Mouse (Mus musculus) neural tube, embryonic 11.5 days (tissue): ENCODE data around the gene Spop. TPM values are rescaled to one million over a fixed set of nuclear protein-coding genes. Genes with fewer than 3 reads are reported as not detected.

Experiments
- ATAC-seq: fragments of 200-750 bp; cut with Nextera tagmentation; 2 replicates; pipeline ENCODE4 v1.8.0; 2017; ENCODE audit warnings: moderate number of reproducible peaks, mild to moderate bottlenecking, moderate TSS enrichment, moderate library complexity; ENCODE audit not compliant: insufficient read depth, low FRiP score, low TSS enrichment
- DNase-seq: peaks from one replicate; pipeline ENCODE4 v3.0.0-alpha.2; 2015; ENCODE audit warnings: low spot score
- H3K27ac ChIP-seq: fragments of 300-500 bp; sonication (generic); 2 replicates; pipeline ENCODE4 v1.5.1; 2014; ENCODE audit warnings: low read depth, mild to moderate bottlenecking, low read length
- H3K27me3 ChIP-seq: fragments of 300-500 bp; sonication (generic); 2 replicates; pipeline ENCODE4 v1.6.1; 2014; ENCODE audit warnings: mild to moderate bottlenecking, low read length, mixed read lengths; ENCODE audit not compliant: control insufficient read depth, insufficient read depth
- H3K36me3 ChIP-seq: fragments of 300-500 bp; sonication (generic); 2 replicates; pipeline ENCODE4 v1.6.1; 2014; ENCODE audit warnings: mild to moderate bottlenecking, low read length, moderate library complexity, mixed read lengths; ENCODE audit not compliant: control insufficient read depth, insufficient read depth
- H3K4me1 ChIP-seq: fragments of 300-500 bp; sonication (generic); 2 replicates; pipeline ENCODE4 v1.6.1; 2014; ENCODE audit warnings: low read length, mixed read lengths; ENCODE audit not compliant: control insufficient read depth, insufficient read depth
- H3K4me2 ChIP-seq: fragments of 300-500 bp; sonication (generic); 2 replicates; pipeline ENCODE4 v1.6.1; 2014; ENCODE audit warnings: low read depth, mild to moderate bottlenecking, moderate library complexity
- H3K4me3 ChIP-seq: fragments of 300-500 bp; sonication (generic); 2 replicates; pipeline ENCODE4 v1.5.1; 2014; ENCODE audit warnings: low read depth, low read length
- H3K9ac ChIP-seq: fragments of 300-500 bp; sonication (generic); 2 replicates; pipeline ENCODE4 v1.6.1; 2014; ENCODE audit warnings: mild to moderate bottlenecking, low read length
- H3K9me3 ChIP-seq: fragments of 300-500 bp; sonication (generic); 2 replicates; pipeline ENCODE4 v1.6.1; 2016; ENCODE audit warnings: low read length; ENCODE audit not compliant: control insufficient read depth
- WGBS: fragments of 180-500 bp; shearing (Covaris S2); extraction: QIAGEN DNeasy Blood & Tissue Kit; methylation state at CpG from one replicate; pipeline ENCODE4 v1.1.7; 2014; 5-methylcytosine and 5-hydroxymethylcytosine counted together
- polyA plus RNA-seq: library from polyadenylated mRNA; unstranded; fragments of >200 nt; fragmentation: Nextera tagmentation; extraction: Ambion mirVana; gene quantifications from 2 replicates; pipeline ENCODE4 v1.2.1, GENCODE M21; 2014

Spop gene
- polyA plus RNA-seq: 132 and 137 TPM in 2 replicates

DNA sequence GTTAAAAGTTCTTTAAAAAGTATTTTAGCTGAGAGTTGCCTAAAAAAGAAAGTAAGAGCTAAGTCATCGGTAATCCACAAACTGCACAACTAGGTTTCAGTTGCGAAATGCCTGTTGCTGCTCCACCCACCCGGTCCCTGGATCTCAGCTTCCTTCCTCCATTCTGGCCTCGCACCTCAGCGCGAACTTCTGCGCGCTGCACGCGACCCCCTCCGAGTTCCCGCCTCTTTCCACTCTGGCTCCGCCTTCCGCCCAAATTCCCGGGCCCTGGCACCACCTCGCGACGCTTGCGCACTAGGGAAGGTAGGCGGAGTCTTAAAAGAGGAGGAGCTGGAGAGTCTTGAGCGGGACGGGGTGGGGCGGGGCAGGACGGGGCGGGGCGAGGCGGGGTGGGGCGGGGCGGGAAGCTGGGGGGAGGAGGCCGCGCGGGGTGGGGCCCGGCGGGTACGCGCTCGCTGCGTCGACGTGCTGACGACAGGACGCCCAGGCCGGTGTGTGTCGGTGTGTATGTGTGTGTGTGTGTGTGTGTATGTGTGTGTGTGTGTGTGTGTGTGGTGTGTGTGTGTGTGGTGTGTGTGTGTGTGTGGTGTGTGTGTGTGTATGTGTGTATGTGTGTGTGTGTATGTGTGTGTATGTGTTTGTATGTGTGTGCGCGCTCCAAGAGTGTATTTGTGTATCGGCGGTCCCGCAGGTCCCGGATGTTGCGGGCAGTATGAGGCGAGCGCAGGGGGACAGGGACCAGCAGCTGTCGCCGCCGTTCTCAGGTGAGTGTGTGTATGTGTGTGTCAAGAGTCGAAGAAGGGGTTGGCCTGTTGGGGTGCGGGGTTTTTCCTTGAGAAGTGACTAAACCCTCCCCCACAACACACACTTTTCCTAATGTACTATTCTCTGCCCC is at the start of gene Spop:
Gene Spop, plus strand, starts transcription at position 440 of the 895 bp plus-strand sequence.
- H3K4me3 ChIP-seq: peak within 1 kb of the TSS; percentile 57
- ATAC-seq (peak; percentile 78), DNase-seq (peak; percentile 94)
- H3K9ac ChIP-seq: peak within 1 kb of the TSS; percentile 71
- H3K36me3 ChIP-seq: no peaks in the 10 kb centered on the region
- WGBS: 2% methylated on average over 55 of the region's 58 CpGs
- peak within 1 kb of the TSS; percentile 85 for H3K27ac ChIP-seq
- H3K4me1 ChIP-seq: peaks cover 10% of the 10 kb centered on the region
- H3K9me3 ChIP-seq: no peaks in the 10 kb centered on the region
- no peaks in the 10 kb centered on the region for H3K27me3 ChIP-seq
- peak within 1 kb of the TSS; percentile 74 for H3K4me2 ChIP-seq

DNA sequence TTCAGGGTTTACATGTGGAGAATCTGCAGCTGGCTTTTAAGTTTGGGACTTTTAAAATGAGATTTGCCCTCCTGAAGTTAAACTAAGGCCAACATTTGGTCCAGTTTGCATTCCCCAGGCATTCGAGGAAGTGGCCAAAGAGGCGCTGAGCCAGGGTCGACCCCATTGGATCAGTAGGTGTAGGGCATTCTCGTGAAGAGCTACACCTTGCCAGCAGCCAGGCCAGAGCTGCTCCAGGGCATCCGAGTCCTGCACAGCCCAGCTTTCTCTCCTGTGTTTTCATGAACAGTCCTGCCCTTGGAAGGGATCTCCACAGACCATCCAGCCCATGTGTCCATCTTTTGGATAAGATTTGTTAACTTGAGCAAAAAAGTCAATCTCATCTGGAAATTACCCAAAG is 49.5 kb upstream of the Spop start:
- no peak overlapping the region for H3K4me2 ChIP-seq
- no peak for ATAC-seq
- H3K36me3 ChIP-seq: no peaks in the 10 kb centered on the region
- no peak overlapping the region for H3K9ac ChIP-seq
- H3K4me1 ChIP-seq: no peaks in the 10 kb centered on the region
- no peak for DNase-seq
- no peaks in the 10 kb centered on the region for H3K9me3 ChIP-seq
- no peak overlapping the region for H3K4me3 ChIP-seq
- 93% methylated on average over 5 of the region's 5 CpGs for WGBS
- no peak overlapping the region for H3K27ac ChIP-seq
- H3K27me3 ChIP-seq: no peaks in the 10 kb centered on the region

DNA sequence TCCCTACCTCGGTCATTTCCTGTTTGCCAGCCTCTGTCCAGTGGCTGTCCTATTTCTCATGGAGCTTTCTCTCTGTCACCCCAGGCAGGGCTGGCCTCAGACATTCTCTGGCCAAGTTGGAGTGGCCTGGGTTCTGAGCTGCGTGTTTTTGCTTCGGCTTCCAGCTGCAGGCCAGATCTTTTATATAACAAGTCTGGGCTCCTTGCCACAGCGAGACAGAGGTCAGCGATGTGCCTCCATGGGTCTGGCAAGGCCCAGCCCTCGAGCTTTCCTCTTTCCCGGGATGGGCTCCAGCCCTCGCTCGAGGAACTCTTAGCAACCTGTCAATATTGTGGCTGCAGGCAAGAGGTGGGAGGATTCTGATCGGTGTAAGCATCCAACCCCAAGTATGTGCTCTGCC is 48.3 kb upstream of the Spop start:
- Histone ChIP-seq H3K9me3 (no peaks in the 10 kb centered on the region), H3K27ac (no peak overlapping the region), H3K4me1 (no peaks in the 10 kb centered on the region), H3K36me3 (no peaks in the 10 kb centered on the region), H3K4me2 (no peak overlapping the region), H3K4me3 (no peak overlapping the region), H3K27me3 (no peaks in the 10 kb centered on the region), H3K9ac (no peak overlapping the region)
- WGBS: 95% methylated on average over 10 of the region's 10 CpGs
- DNase-seq (no peak), ATAC-seq (no peak)

DNA sequence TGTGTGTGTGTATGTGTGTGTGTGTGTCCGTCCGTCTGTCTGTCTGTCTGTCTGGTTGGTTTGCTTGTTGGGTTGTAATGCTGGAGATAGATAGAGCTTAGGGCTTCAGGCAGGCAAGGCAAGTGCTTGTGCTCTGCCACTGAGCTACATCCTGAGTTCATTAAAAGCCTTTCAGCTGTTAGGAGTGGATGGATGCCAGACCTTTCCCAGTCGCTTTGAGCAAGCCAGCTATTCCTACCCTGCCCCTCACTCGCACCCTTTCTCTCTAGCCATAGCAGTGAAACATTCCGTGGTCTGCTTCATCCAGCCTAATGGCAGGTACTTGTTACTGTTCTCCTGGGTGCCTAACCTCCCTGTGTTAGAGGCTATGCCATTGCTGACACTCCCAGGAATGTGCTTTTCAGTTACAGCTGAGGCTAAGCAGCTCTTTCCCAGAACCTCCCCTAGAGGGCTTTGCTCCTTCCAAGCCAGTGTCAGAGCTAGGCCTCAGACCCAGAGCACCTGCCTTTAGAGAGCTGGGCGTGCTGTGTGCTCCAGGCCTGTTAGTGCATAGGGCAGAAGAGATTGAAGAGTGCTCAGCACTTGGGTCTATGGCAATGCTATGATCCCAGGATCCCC is 47.5 kb upstream of the Spop start:
- 86% methylated on average over 6 of the region's 6 CpGs for WGBS
- Histone ChIP-seq H3K4me3 (no peak overlapping the region), H3K9me3 (no peaks in the 10 kb centered on the region), H3K9ac (no peak overlapping the region), H3K27me3 (no peaks in the 10 kb centered on the region), H3K4me1 (no peaks in the 10 kb centered on the region), H3K27ac (no peak overlapping the region), H3K36me3 (no peaks in the 10 kb centered on the region), H3K4me2 (no peak overlapping the region)
- ATAC-seq: no peak
- DNase-seq: no peak

DNA sequence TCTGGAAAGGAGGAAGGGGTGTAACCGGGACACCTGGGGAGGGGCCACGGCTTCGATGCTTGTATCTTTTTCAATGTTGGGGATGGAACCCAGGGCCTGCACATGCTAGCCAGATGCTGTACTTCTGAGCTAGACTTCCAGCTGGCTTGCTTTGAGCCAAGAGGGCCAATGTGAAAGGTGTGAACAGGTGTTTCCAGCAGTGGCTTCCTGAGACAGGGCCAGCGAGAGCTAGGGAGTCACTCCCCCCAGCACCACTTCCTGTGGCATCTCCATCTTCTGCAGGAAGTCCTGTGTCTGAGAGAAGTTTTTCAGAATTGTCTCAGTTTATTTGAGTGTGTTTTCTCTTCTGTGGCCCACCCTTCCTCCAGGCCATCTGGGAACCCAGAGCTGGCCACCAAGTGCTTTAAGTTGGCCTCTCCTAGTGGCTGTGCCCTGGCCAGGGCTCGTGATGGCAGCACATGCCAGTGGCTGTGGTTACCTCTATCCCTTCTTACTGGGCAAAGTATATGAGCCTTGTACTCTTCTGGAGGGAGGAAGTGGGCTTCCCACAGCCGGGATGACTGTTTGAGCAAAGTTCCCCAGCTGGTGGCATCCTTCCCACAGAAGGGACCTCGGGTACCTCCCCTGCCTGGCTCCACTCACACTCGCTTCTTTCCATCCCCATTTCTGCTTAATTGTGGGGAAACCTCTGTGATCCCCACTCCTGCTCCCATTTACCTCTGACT is 46.7 kb upstream of the Spop start:
- H3K27me3 ChIP-seq: no peaks in the 10 kb centered on the region
- no peaks in the 10 kb centered on the region for H3K9me3 ChIP-seq
- H3K9ac ChIP-seq: no peak overlapping the region
- H3K4me2 ChIP-seq: no peak overlapping the region
- H3K27ac ChIP-seq: no peak overlapping the region
- no peaks in the 10 kb centered on the region for H3K36me3 ChIP-seq
- DNase-seq (no peak), ATAC-seq (no peak)
- no peaks in the 10 kb centered on the region for H3K4me1 ChIP-seq
- WGBS: 80% methylated on average over 8 of the region's 8 CpGs
- H3K4me3 ChIP-seq: no peak overlapping the region

DNA sequence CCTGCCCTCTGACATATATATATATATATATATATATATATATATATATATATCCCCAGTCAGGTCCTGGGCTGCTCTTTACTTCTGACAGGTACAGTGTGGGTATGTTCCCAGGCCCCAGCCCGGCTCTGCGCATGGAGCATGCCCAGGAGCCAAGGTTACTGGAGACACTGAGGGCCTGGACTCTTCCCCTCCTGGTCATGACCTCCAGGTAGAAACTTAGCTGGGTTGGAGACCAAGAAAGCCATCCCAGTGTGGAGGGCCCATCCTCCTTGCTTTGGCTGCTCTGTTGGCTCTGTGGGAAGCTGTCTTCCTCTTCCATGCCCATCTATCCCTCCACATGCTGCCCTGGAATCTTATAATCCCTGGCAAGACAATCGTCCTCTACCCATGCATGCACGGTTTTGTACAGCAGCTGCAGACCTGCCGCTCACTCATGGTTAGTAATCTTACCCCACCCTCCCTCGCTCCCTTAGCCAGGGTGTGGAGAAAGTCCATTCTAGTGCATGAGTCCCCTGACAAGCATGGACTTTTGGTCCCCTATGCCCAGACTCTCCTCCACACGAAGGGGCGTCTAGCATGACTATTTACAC is 45.6 kb upstream of the Spop start:
- no peaks in the 10 kb centered on the region for H3K4me1 ChIP-seq
- no peak overlapping the region for H3K4me2 ChIP-seq
- H3K27ac ChIP-seq: no peak overlapping the region
- no peak overlapping the region for H3K4me3 ChIP-seq
- no peaks in the 10 kb centered on the region for H3K27me3 ChIP-seq
- DNase-seq: no peak
- no peaks in the 10 kb centered on the region for H3K9me3 ChIP-seq
- no peaks in the 10 kb centered on the region for H3K36me3 ChIP-seq
- no peak for ATAC-seq
- no peak overlapping the region for H3K9ac ChIP-seq
- WGBS: 88% methylated on average over 8 of the region's 8 CpGs

DNA sequence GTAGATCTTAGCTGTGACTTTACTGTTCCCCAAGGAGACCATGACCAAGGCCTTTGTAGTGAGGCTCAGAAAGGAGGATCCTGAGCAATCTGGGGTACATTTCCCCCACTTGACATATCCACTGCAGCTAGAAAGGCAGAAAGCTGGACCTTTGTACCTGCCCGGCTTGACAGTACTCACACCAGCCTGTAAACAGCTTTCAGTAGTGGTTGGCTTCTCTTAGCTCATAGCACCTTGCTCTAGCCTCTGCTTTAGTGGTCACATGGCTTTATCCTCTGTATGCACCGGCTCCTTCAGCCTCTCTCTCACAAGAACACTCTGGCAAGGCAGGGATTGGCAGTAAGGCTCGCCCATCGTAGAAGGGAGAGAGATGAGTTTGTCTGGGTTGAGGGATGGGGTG is 45.0 kb upstream of the Spop start:
- Histone ChIP-seq H3K4me3 (no peak overlapping the region), H3K9ac (no peak overlapping the region), H3K4me1 (no peaks in the 10 kb centered on the region), H3K27me3 (no peaks in the 10 kb centered on the region), H3K9me3 (no peaks in the 10 kb centered on the region), H3K4me2 (no peak overlapping the region), H3K36me3 (no peaks in the 10 kb centered on the region), H3K27ac (no peak overlapping the region)
- DNase-seq (no peak), ATAC-seq (no peak)
- WGBS: 96% methylated on average over 4 of the region's 4 CpGs

DNA sequence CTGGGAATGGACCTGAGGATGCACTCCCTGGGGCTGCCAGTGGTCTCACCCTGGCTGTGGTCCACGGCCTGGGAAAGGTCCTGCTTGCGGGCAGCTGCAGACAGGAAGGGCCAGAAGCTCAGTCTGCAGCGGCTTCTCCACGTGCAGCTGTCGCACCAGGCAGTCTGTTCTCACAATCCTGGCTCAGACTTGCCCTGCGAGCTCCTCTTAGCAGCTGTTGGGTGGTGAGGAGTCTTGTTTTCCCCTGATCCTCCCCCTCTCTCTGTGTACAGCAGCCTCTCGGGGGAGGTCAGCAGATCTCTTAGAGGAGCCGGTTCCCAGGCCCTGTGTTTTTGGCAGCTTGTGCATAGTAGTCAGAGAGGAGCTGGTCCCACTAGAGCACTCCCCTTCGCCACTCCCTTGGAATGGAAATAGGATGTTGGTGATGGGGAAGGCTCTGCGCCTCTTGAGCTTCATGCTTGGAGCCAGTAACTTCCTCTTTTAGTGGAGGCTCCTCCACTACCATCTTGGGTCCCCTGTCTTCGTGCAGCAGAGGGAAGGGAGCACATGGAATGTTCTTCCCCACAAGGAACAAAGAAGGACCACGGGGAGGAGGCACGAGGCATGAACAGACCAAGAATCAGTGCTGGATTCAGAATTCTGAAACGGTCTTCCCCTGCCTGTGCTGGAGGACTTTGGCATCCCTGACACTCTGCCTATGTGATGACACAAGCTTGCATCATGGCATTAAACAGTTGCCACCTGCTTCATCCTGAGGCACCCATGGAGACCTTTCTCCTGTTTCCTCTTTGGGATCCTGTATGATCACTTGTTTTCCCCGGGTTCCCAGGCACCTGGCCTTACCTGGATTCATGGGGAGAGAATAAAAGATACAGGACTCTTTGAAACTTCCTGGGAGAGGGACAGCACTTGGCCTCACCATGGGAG is 43.7 kb upstream of the Spop start:
- 77% methylated on average over 15 of the region's 15 CpGs for WGBS
- peaks cover 2% of the 10 kb centered on the region; the same call in 1 of the 2 replicates for H3K36me3 ChIP-seq
- no peak for ATAC-seq
- no peaks in the 10 kb centered on the region for H3K9me3 ChIP-seq
- H3K4me3 ChIP-seq: no peak overlapping the region
- H3K4me1 ChIP-seq: no peaks in the 10 kb centered on the region
- no peak overlapping the region for H3K27ac ChIP-seq
- H3K4me2 ChIP-seq: no peak overlapping the region
- no peaks in the 10 kb centered on the region for H3K27me3 ChIP-seq
- no peak overlapping the region for H3K9ac ChIP-seq
- DNase-seq: no peak
